Mouse (Mus musculus) urinary bladder, postnatal 4 days (tissue): ENCODE data around the gene Gabrd.
"Not testable (repeated sequence)": the region's sequence is repeated elsewhere in the genome, so short reads cannot be mapped to it uniquely, and the experiment has no call there.

ENCODE experiments used
- DNase-seq, 2 experiments: peaks; one replicate each; pipeline ENCODE4 v3.0.0; 2021 to 2022; ENCODE audit warnings: low spot score in 2 of 2

Gene Gabrd

GRCm38 (mm10) chr4:155397511-155398221 lies at the start of gene Gabrd:
Gabrd (minus strand) TSS chr4:155398112.
- peak; percentile 34 to 72 for DNase-seq

GRCm38 (mm10) chr4:155442808-155443207 lies 44.9 kb upstream of the Gabrd start:
- DNase-seq = no peak

GRCm38 (mm10) chr4:155433993-155434392 lies 36.1 kb upstream of the Gabrd start:
- no peak for DNase-seq

DNA sequence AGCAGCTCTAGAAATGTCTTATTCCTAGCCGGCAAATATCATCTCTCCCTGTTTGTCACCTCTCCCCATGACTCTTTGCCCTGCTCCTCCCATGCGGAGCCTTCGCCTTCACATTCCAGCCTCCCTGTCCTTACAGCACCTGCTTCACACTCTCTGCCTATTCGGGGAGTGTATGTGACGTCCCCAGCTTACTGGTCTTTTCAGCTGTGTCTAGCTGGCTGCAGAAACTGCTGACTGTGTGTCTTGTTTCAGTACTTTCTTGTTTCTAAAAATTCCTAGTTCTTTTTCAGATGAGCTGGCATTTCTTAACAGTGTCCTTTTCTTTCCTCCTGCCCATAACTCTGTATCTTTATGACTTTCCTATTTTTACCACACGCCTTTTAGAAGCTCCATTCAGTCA lies 34.4 kb upstream of the Gabrd start:
- no peak for DNase-seq

DNA sequence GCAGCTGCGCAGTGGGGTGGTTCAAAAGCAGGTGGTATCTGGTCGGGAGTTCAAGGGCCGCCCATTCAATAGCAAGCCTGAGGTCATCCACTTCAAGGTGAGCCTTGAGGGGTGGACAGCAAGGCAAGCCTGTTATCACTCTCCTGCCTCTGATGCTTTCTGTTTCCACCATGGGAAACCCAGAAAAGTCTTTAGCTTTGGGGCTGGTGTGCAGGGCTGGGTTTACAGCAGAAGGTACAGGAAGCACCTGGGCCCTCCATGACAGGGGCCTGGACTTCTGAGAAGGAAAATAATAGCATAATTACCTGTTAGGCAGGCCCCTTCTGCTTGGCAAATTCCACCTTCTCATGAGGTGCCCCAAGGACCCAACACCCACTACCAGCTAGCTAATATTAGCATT lies 31.3 kb upstream of the Gabrd start:
- DNase-seq = no peak

GRCm38 (mm10) chr4:155428442-155428841 lies 30.5 kb upstream of the Gabrd start:
- DNase-seq = no peak

GRCm38 (mm10) chr4:155426272-155426671 lies 28.4 kb upstream of the Gabrd start:
- DNase-seq = no peak

- DNase-seq = no peak
These were observed 26.1 kb upstream of the Gabrd start for GRCm38 (mm10) chr4:155423988-155424387.

GRCm38 (mm10) chr4:155421412-155422370 lies 23.8 kb upstream of the Gabrd start:
- DNase-seq = not testable (repeated sequence)

- DNase-seq = no peak
These were observed 22.2 kb upstream of the Gabrd start for GRCm38 (mm10) chr4:155420137-155420536.

DNA sequence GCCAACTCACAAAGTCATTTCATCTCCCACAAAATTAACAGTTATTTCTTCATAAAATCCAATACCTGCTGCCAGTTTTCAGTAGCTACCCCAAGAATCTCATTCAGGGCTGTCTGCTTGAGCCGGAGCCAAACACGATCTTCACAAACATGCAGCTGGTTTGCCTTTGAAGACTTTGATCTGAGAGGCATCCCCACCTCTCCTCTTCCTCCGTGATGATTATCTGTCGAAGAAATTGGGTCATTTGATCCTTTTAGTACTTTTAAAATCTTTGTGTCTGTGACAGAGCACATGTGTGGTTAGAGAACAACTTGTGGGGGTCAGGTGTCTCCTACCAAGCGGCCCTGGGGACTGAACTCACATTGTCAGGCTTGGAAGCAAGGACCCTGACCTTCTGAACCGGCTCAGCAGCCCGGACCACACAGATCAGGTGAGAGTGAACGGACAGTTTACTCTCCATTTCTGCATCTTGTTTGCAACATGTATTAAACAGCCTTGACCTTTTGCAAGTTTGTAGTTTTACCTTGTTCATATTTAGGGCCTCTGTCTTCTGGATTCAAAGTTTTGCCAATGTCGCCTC lies 16.8 kb upstream of the Gabrd start:
- DNase-seq = no peak

DNA sequence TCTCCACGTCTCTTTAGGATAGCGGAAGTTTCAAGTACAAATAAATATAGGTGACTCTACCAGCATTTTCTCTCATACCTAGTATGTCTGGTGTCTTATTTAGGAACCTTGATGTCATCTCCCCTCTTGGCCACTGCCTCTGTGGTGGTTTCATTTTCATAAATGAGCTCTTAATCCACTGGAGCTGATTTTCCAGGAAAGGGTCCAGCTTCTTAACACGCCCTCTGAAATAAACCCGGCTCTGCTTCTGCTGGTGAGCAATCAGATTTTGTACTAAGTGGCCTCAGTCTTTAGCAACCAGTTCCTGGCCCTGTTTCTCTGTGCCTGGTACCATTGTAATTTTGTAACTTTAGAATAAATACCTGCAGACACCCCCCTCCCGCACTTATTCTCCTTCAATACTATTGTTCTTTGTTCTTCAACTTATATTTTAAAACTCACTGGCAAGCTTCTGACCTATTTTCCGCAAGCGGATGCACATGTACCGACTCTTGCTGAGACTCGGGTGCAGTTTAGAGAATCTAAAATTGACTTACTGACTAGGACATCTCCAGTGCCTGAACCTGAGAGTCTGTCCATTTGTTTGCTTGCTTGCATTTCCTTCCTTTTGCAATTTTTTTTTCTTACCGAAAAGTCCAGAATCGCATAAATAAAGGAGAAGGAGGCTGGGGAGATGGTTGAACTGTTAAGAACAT lies 15.9 kb upstream of the Gabrd start:
- DNase-seq = no peak

- no peak for DNase-seq
These were observed 14.2 kb upstream of the Gabrd start for GRCm38 (mm10) chr4:155412124-155412523.

GRCm38 (mm10) chr4:155409058-155409776 lies 11.3 kb upstream of the Gabrd start, which contains the start of gene Cfap74:
Cfap74 (plus strand) TSS chr4:155409190.
- peak; percentile 58 to 79 for DNase-seq

DNA sequence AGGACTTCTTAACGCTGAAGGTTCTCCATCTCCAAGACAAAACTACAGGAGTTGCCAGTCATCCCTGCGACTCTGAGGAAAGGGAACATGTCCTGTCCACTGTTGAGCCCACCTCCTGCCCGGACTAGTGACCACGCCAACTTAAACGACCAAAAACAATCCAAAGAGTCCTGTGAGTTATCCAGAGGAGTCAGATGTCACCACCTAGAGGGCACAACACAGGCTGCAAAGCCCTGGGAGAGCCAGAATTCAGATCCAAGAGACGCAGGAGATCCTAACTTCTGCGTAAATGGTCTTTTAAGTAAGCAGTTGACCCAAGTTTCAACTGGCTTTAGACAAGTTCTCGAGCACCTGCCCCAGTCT lies 10.8 kb upstream of the Gabrd start:
- no peak for DNase-seq

DNA sequence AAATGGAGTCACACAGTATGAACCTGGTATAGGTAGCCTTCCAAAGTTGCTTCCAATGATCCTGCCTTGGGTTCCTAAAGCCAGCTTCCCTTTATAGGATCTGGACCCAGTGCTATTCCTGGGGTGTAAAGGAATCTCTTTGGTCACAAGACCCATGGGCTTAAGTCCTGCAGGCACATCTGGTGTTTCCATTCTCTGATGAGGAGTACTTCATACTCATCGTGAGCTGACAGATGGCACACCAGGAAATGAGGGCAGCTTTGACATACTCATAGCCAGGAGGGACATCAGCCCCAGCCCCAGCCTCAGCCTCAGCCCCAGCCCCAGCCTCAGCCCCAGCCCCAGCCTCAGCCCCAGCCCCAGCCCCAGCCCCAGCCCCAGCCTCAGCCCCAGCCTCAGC lies 4.6 kb upstream of the Gabrd start:
- no peak for DNase-seq

- DNase-seq = no peak
These were observed 3.2 kb upstream of the Gabrd start for GRCm38 (mm10) chr4:155401121-155401520.

DNA sequence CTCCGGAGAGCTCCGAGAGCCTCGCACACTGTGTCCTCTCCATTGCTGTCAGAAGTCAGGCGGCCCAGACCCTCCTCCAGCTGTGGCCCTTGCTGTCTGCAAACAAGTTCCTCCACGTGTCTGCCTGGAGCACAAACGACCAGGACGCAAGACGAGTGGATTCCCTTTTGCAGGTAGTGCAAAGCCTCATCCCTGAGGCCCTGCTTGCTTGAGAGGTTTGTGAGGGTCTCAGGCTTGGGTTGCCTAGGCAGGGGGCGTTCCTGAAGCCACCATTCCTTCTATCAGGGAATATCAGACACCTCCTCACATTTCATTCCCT lies 269 bp upstream of the Gabrd start:
- DNase-seq = no peak

DNA sequence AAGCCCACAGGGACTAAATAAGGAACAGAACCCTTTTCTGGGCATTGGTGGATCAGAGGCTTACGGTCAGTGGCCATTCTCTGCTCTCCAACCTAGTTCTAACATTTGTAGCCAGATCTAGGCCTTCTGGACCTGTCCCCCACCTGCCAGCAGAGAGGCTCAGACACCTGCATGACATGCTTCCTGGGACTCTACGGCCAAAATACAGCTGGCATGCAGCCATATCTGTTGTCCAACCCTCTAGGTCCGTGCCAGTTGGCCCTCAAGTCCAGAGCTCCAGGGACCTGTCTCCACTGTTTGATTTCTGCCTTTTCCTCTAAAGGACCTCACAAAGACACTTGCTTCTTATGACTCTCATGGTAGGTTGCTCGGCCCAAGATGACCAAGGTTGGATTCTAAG lies 1.2 kb downstream of the Gabrd start:
- DNase-seq = no peak

- no peak for DNase-seq
These were observed 2.4 kb downstream of the Gabrd start for GRCm38 (mm10) chr4:155395471-155395870.

- no peak for DNase-seq
These were observed 10.7 kb downstream of the Gabrd start for GRCm38 (mm10) chr4:155387166-155387565.
